Mouse (Mus musculus) neural tube, embryonic 14.5 days (tissue): Measurements from ENCODE around the gene Zfp948. TPM values are rescaled to one million over a fixed set of nuclear protein-coding genes. Genes with fewer than 3 reads are reported as not detected.

Experiments used
- ATAC-seq: fragments of 200-750 bp; cut with Nextera tagmentation; 2 replicates; pipeline ENCODE4 v1.8.0; 2017; ENCODE audit warnings: low read depth, mild to moderate bottlenecking, moderate TSS enrichment, moderate library complexity
- H3K27ac ChIP-seq: fragments of 300-500 bp; sonication (generic); 2 replicates; pipeline ENCODE4 v1.5.1; 2014; ENCODE audit warnings: low read depth, mild to moderate bottlenecking, control low read depth, low read length, moderate library complexity, mixed read lengths
- H3K27me3 ChIP-seq: fragments of 300-500 bp; sonication (generic); 2 replicates; pipeline ENCODE4 v1.6.1; 2014; ENCODE audit warnings: low read length; ENCODE audit not compliant: control insufficient read depth, insufficient read depth
- H3K36me3 ChIP-seq: fragments of 300-500 bp; sonication (generic); 2 replicates; pipeline ENCODE4 v1.6.1; 2014; ENCODE audit warnings: low read length, mixed read lengths; ENCODE audit not compliant: control insufficient read depth, insufficient read depth
- H3K4me1 ChIP-seq: fragments of 300-500 bp; sonication (generic); 2 replicates; pipeline ENCODE4 v1.6.1; 2014; ENCODE audit warnings: low read length; ENCODE audit not compliant: control insufficient read depth, insufficient read depth
- H3K4me2 ChIP-seq: fragments of 300-500 bp; sonication (generic); 2 replicates; pipeline ENCODE4 v1.6.1; 2014; ENCODE audit warnings: mild to moderate bottlenecking, low read depth, low read length, control low read depth
- H3K4me3 ChIP-seq: fragments of 300-500 bp; sonication (generic); 2 replicates; pipeline ENCODE4 v1.5.1; 2014; ENCODE audit warnings: low read depth, low read length, control low read depth, mixed read lengths
- H3K9ac ChIP-seq: fragments of 300-500 bp; sonication (generic); replicated peaks from 2 replicates; pipeline ENCODE4 v1.6.1; 2014; ENCODE audit warnings: low read depth, mild to moderate bottlenecking, control low read depth, low read length, mixed read lengths
- H3K9me3 ChIP-seq: fragments of 300-500 bp; sonication (generic); 2 replicates; pipeline ENCODE4 v1.6.1; 2016; ENCODE audit warnings: low read length; ENCODE audit not compliant: control insufficient read depth
- WGBS: fragments of 180-500 bp; shearing (Covaris S2); extraction: QIAGEN DNeasy Blood & Tissue Kit; methylation state at CpG from one replicate; pipeline ENCODE4 v1.1.7; 2014; 5-methylcytosine and 5-hydroxymethylcytosine counted together
- polyA plus RNA-seq: library from polyadenylated mRNA; unstranded; fragments of >200 nt; fragmentation: Nextera tagmentation; extraction: Ambion mirVana; gene quantifications from 2 replicates; pipeline ENCODE4 v1.2.1, GENCODE M21; 2014

The Zfp948 gene
- 23.7 and 27.1 TPM in 2 replicates for polyA plus RNA-seq

DNA sequence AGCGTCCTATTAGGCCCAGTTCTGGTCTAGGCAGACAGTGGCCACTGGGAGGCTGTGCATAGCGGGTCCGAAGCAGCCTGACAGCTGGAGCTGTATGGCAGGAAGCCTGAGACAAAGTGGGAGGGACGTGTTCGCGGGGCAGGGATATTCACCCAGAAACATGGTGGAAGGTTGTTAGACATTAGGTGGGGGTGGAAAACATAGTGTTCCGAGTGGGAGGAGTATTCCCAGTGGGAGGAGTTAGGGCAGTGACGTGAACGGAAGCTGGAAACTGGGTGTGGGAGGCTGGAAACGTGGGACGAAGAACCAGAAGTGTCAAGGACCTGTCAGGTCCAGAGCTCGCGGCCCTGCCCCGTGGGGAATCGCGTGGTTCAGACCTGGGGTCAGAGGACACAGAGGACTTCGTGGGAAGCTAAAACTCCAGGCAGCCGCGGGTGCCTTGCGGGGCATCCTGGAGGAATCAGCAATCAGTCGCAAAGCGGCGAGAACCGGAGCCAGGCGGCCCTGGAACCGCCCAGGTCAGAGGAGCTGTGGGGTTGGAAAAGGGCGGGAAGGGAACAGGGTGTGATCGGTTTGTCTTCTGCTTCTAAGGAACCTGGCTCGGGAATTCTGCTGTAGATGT is at the start of gene Zfp948:
TSS of gene Zfp948 (plus strand) at position 281 of the 622 bp plus-strand sequence.
- no peaks in the 10 kb centered on the region for H3K27me3 ChIP-seq
- H3K4me3 ChIP-seq, result peak within 1 kb of the TSS; percentile 68
- peak; percentile 97 for ATAC-seq
- no peaks in the 10 kb centered on the region for H3K9me3 ChIP-seq
- H3K27ac ChIP-seq, result peak within 1 kb of the TSS; percentile 94
- under 1% methylated on average over 29 of the region's 29 CpGs for WGBS
- H3K36me3 ChIP-seq, result no peaks in the 10 kb centered on the region
- peaks cover 10% of the 10 kb centered on the region; the same call in 1 of the 2 replicates for H3K4me1 ChIP-seq
- peak within 1 kb of the TSS; percentile 75 for H3K4me2 ChIP-seq
- peak within 1 kb of the TSS; percentile 71 for H3K9ac ChIP-seq

- peak overlapping the region; percentile 60 for H3K9ac ChIP-seq
- ATAC-seq, result 0 out of 2 replicates have a peak, but pooled peaks have one; percentile 8
- WGBS, result 46% methylated on average over 4 of the region's 4 CpGs
These were observed 49.6 kb upstream of the Zfp948 start for GRCm38 (mm10) chr17:21517130-21517671.

GRCm38 (mm10) chr17:21526270-21526669 is 40.5 kb upstream of the Zfp948 start:
- no peak overlapping the region for H3K27ac ChIP-seq
- no peak overlapping the region for H3K4me2 ChIP-seq
- no peaks in the 10 kb centered on the region for H3K36me3 ChIP-seq
- H3K4me3 ChIP-seq, result no peak overlapping the region
- no peaks in the 10 kb centered on the region for H3K9me3 ChIP-seq
- no peaks in the 10 kb centered on the region for H3K27me3 ChIP-seq
- no peak for ATAC-seq
- H3K4me1 ChIP-seq, result no peaks in the 10 kb centered on the region
- H3K9ac ChIP-seq, result no peak overlapping the region

More at GRCm38 (mm10) chr17:21517130-21517671, 49.6 kb upstream of the Zfp948 start:
- H3K27me3 ChIP-seq, result no peaks in the 10 kb centered on the region
- peak overlapping the region; percentile 49 for H3K4me3 ChIP-seq
- H3K4me2 ChIP-seq, result peak overlapping the region; percentile 89
- H3K9me3 ChIP-seq, result no peaks in the 10 kb centered on the region
- H3K36me3 ChIP-seq, result no peaks in the 10 kb centered on the region
- 0 out of 2 replicates have a peak, but pooled peaks cover 3% of the 10 kb centered on the region for H3K4me1 ChIP-seq
- peak overlapping the region; percentile 78; the same call in 1 of the 2 replicates for H3K27ac ChIP-seq

DNA sequence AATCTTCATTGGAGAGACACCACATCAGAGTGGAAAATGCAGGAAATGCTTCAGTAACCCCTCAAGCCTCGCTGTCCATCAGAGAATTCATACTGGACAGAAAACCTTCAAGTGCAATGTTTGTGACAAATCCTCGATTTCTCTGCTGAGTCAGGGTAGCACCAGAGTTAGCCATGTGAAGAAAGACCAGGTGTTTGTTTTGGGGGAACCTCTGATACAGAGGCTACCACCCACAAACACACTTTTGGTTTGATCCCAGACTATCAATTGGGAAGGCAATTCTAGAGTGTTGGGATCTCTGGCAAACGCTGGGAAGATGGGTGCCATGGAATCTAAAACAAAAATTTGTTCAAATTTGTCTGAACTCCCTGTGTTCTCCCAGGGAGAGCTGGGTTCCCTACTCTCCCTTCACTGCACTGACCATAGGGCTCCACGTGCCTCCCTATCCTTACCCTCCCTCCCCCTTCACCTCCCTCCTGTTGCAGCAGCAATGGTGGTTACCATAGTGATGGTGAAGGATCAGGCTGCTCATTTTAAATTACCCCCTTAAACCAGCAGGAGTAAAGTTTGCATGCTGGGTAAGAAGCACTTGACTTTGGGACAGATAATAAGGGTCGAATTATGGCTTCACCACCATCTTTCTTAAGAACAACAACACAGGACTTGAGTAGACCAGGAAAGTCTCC is 36.0 kb upstream of the Zfp948 start:
- peaks cover 9% of the 10 kb centered on the region; the same call in 1 of the 2 replicates for H3K4me1 ChIP-seq
- no peaks in the 10 kb centered on the region for H3K36me3 ChIP-seq
- WGBS, result 68% methylated on average over 5 of the region's 5 CpGs
- no peak overlapping the region for H3K9ac ChIP-seq
- no peak overlapping the region for H3K4me2 ChIP-seq
- no peaks in the 10 kb centered on the region for H3K27me3 ChIP-seq
- H3K27ac ChIP-seq, result no peak overlapping the region
- no peak for ATAC-seq
- H3K9me3 ChIP-seq, result no peaks in the 10 kb centered on the region
- H3K4me3 ChIP-seq, result no peak overlapping the region

DNA sequence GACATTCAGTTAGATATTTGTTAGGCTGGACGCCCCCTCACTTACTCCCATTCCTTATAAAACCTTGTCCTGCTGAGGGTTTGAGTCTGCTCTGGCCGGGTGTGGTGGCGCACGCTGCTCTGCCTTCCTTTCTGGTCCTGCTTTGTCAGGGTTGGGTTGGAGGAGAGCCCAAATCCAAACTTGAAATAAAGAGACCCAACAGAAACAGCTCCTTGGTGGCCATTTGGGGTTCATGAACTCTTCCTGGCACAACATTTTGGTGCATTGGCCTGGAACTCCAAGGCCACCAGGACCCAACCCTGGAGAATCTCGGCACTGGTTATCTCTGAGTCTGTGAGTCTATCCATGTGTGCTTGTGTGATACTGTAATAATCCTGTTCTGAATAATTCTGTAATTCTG is 35.2 kb upstream of the Zfp948 start:
- ATAC-seq, result 0 out of 2 replicates have a peak, but pooled peaks have one; percentile 1
- 74% methylated on average over 5 of the region's 5 CpGs for WGBS

GRCm38 (mm10) chr17:21532101-21532951 is 34.5 kb upstream of the Zfp948 start:
- Histone ChIP-seq H3K9me3 (no peaks in the 10 kb centered on the region), H3K4me2 (peak overlapping the region; percentile 70), H3K9ac (peak overlapping the region; percentile 72), H3K27me3 (no peaks in the 10 kb centered on the region), H3K36me3 (no peaks in the 10 kb centered on the region), H3K27ac (peak overlapping the region; percentile 90), H3K4me1 (peaks cover 9% of the 10 kb centered on the region; the same call in 1 of the 2 replicates), H3K4me3 (peak overlapping the region; percentile 67)
- under 1% methylated on average over 47 of the region's 54 CpGs for WGBS
- ATAC-seq, result peak; percentile 90

More for the DNA sequence above, 35.2 kb upstream of the Zfp948 start:
- peak overlapping the region; percentile 67 for H3K4me3 ChIP-seq
- no peaks in the 10 kb centered on the region for H3K9me3 ChIP-seq
- H3K27me3 ChIP-seq, result no peaks in the 10 kb centered on the region
- H3K9ac ChIP-seq, result peak overlapping the region; percentile 72
- H3K4me2 ChIP-seq, result peak overlapping the region; percentile 70
- peaks cover 9% of the 10 kb centered on the region; the same call in 1 of the 2 replicates for H3K4me1 ChIP-seq
- peak overlapping the region; percentile 90; the same call in 1 of the 2 replicates for H3K27ac ChIP-seq
- H3K36me3 ChIP-seq, result no peaks in the 10 kb centered on the region

DNA sequence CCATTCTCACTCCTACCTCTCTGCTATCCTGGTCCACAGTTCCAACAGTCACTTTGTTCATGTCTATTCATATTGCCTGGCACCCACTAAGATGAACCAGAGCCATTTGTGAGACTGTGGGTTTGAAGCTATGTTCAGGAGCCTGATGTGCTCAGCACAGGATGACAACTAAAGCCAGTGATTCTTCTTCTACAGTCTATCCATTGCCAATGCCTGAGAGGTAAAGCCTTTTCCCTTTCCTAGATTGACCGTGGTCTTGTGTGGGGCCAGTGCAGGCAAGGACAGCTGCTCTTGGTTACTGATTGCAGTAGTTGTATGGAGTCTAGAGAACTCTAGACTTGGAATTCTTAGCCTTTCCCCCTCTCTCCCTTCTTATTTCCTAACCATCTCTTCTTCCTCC is 32.8 kb upstream of the Zfp948 start:
- Histone ChIP-seq H3K27me3 (no peaks in the 10 kb centered on the region), H3K4me3 (no peak overlapping the region), H3K4me2 (no peak overlapping the region), H3K4me1 (peaks cover 9% of the 10 kb centered on the region; the same call in 1 of the 2 replicates), H3K27ac (no peak overlapping the region), H3K36me3 (no peaks in the 10 kb centered on the region), H3K9me3 (no peaks in the 10 kb centered on the region), H3K9ac (no peak overlapping the region)
- 96% methylated on average over 1 of the region's 1 CpGs for WGBS
- ATAC-seq, result no peak

- no peak overlapping the region for H3K9ac ChIP-seq
- WGBS, result 24% methylated on average over 4 of the region's 4 CpGs
- no peak overlapping the region for H3K4me2 ChIP-seq
- H3K36me3 ChIP-seq, result no peaks in the 10 kb centered on the region
- ATAC-seq, result peak; percentile 16; the same call in 1 of the 2 replicates
- H3K9me3 ChIP-seq, result no peaks in the 10 kb centered on the region
- H3K27me3 ChIP-seq, result no peaks in the 10 kb centered on the region
- H3K4me3 ChIP-seq, result no peak overlapping the region
- H3K27ac ChIP-seq, result no peak overlapping the region
- H3K4me1 ChIP-seq, result peaks cover 9% of the 10 kb centered on the region; the same call in 1 of the 2 replicates
These were observed 32.2 kb upstream of the Zfp948 start for GRCm38 (mm10) chr17:21534460-21535095.
